Mouse (Mus musculus) ovary, adult 18-20 months (tissue): ENCODE data around the gene Usp35.

ENCODE experiments used
- DNase-seq: peaks from one replicate; pipeline ENCODE4 v3.0.0; 2022; ENCODE audit warnings: low spot score, mixed read lengths

The Usp35 gene

GRCm38 (mm10) chr7:97331726-97332666, at the start of gene Usp35, which contains the start of gene Kctd21:
Gene Usp35, minus strand, starts transcription at chr7:97332020.
Gene Kctd21, plus strand, starts transcription at chr7:97332327.
- DNase-seq, result peak; percentile 94

GRCm38 (mm10) chr7:97380500-97381123, 48.8 kb upstream of the Usp35 start:
- DNase-seq, result no peak

DNA sequence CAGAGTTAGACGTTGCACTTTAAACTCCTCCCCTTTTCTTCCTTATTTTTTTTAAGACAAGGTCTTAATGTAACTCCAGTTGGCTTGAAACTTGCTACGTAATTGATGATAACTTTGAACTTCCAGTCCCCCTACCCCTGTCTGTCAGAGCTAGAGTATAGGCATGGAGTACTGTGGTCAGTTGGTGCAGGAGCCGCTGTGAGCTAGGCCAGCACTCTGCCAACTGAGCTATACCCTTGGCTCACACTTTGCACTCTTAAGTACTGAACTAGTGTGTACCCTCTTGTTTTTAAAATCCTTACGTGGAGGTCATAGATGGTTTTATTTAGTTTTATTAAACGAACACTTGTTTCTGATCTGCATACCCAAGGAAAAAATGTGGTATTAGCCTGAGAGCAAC, 47.5 kb upstream of the Usp35 start:
- DNase-seq, result no peak

DNA sequence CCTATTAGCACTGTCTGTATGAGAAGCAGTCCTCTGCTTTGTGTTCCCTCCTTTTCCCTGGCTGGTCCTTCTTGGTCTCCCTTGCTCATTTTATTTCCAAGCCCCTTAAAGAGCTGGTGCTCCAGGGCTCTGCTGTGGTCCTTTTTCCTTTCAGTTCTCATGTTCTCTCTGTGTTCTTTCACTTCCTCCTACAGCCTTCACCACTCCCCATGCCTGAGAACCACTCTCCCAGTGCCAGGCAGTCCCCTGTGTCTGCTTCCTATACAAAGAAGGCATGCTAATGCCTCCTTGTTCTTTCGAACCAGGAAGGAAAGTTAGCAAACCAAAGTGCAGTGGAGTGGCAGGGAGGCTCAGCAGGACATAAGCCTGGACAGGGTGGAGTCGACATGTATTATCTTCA, 44.1 kb upstream of the Usp35 start:
- DNase-seq, result no peak

GRCm38 (mm10) chr7:97375101-97375500, 43.3 kb upstream of the Usp35 start:
- DNase-seq, result no peak

GRCm38 (mm10) chr7:97365887-97366286, 34.1 kb upstream of the Usp35 start:
- DNase-seq, result no peak

- no peak for DNase-seq
Observed at GRCm38 (mm10) chr7:97361467-97361866, 29.6 kb upstream of the Usp35 start.

- no peak for DNase-seq
Observed at GRCm38 (mm10) chr7:97360955-97361354, 29.1 kb upstream of the Usp35 start.

DNA sequence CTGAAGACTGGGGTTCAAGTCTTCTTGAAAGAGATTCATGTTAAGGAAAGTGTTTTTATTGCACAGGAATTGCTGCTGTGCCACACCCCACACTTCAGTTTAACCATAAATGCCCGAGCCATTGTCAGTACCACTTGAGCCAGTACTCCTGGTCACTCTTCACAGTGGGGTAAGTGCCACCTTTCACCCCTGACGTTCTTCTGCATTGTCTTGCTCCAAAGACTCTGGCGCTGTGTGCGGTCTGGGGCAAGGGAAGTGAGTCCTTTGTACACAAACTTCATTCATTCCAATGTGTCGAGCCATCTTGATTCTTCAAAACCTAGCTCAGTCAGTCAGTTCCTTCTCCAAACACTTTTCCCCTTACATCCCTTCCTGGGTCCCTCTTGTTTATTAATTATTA, 28.3 kb upstream of the Usp35 start:
- DNase-seq, result no peak

GRCm38 (mm10) chr7:97358347-97358746, 26.5 kb upstream of the Usp35 start:
- DNase-seq, result no peak

DNA sequence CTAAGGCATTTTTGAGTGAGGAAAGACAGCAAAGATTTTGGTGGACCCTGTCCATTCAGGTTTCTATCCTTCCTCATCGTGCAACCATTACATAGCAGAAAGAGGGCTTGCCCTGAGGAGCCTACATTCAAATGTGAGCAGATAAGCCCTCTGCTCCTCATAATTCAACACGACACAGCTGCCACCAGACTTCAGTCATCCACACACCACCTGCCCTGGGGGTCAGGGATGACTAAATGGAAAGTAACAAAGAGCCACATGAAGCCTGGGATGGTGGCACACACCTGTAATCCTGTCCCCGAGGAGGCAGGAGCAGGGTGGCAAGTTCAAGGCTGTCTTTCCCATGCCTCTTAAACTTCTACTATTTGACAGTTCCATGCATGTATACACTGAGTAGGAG, 26.0 kb upstream of the Usp35 start:
- no peak for DNase-seq

DNA sequence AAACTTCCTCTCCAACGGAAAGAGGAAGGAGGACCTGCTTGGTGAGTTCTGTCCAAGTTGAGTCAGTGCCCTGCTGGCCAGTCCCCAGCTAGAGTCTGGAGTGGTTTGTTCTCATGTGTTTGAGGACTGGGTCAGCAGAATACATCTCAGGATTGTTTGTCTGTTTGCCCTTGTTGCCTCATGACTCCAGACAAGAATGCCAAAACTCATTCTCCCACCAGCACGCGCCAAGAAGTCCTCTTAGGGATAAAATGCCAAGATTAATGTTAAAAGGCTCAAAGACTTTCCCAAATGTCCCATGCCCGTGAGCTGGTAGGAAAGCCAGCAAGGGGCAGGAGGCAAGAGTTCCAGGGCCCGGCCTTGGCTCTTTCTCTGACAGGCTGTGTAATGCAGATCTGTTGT, 25.1 kb upstream of the Usp35 start:
- peak; percentile 50 for DNase-seq

GRCm38 (mm10) chr7:97356253-97356652, 24.4 kb upstream of the Usp35 start:
- no peak for DNase-seq

DNA sequence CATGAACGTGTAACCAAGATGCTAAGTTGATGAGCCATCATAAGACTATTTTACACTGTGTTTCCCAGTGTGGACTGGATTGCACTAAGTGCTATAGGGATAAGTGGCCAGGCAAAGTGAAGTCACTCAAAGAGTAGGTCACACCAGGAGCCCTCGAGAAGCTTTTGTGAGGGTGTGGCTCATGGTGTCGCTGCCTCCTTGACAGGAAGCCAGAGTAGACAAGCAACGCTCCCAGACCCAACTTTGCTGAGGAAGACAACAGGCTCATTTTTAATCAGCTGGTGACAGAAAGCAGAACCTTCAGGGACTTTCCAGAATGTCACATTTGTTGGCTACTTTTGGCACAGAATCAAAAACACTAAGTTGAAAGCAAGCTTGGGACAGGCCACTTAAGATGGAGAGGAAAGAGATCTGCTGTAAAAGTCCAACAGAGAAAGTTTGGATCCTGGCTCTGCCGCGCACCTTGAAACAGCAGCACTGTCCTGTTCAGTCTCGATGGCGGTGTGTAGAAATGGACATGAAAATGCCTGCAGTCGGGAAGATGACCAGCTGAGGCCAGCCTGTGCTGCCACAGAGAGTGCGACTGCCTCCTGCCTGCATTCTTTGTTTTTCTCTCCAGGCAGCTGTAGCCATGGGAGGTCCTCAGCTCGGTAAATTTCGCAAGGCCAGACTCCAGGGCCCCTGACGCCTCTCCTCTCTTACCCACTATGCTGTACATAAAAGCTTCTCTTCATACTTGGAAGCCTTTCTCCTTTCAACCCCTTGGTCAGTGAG, 23.4 kb upstream of the Usp35 start:
- no peak for DNase-seq

- no peak for DNase-seq
Observed at GRCm38 (mm10) chr7:97353356-97353755, 21.5 kb upstream of the Usp35 start.

- DNase-seq, result no peak
Observed at GRCm38 (mm10) chr7:97351792-97352513, 20.1 kb upstream of the Usp35 start.

DNA sequence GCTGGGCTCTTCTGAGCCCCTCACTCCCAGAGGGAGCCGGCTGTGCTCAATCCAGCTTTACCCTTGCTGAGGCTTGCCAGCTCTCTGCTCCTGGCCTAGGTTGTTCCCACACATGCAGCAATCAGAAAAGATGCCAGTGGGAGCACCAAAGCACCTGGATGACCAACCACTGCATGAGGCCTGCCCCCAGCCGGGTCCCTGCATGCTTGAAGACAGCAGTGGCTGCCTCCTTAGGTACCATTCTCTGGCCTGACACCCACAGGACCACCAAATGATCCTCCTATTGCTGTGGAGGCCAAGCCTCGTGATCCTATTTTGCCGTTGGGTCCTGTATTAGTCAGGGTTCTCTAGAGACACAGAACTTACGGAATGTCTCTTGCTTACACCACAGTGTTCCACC, 19.1 kb upstream of the Usp35 start:
- no peak for DNase-seq

GRCm38 (mm10) chr7:97349438-97349837, 17.6 kb upstream of the Usp35 start:
- no peak for DNase-seq

DNA sequence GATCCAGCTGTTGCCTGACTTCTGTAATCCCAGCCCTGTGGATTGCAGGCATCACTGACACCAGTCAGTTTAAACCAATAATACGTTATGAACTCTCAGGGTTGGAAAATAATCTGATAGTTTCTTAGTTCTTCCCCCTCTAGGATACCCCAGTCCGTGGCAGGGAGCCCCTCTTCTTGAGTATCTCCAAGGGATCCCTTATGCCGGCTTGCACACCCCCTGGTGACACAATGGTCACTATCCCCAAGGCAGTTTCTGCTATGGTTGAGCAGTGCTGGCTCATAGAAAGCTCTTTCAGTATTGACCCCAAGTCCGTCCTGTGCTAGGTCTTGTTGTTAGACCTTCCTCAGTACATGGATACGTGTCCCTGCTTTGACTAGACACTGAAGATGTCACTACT, 17.0 kb upstream of the Usp35 start:
- DNase-seq, result no peak

- no peak for DNase-seq
Observed at GRCm38 (mm10) chr7:97348318-97348717, 16.5 kb upstream of the Usp35 start.

DNA sequence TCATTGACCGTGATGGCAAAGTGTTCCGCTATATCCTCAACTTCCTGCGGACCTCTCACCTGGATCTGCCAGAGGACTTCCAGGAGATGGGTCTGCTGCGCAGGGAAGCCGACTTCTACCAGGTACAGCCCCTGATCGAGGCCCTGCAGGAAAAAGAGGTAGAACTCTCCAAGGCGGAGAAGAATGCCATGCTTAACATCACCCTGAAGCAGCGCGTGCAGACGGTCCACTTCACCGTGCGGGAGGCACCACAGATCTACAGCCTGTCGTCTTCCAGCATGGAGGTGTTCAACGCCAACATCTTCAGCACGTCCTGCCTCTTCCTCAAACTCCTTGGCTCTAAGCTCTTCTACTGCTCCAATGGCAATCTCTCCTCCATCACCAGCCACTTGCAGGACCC, 15.6 kb upstream of the Usp35 start:
- no peak for DNase-seq

DNA sequence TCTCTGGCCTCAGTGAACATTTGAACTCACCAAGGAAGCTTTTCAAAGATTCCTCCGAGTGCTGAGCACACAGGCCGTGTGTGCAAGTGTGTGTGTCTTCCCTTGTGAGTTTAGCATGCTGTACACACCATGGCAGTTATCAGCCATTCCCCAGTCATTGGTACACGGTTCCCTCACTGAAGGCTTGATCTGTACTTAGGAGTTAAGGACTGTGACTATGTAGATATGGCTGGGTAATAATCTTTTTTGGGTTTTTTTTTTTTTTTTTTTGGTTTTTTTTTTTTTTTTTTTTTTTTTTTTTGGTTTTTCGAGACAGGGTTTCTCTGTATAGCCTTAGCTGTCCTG, 15.0 kb upstream of the Usp35 start:
- no peak for DNase-seq
